Mouse (Mus musculus): ENCODE results near the gene Tnfrsf18. TPM values are rescaled to one million over a fixed set of nuclear protein-coding genes. Genes with fewer than 3 reads are reported as not detected.

Gene Tnfrsf18
- total RNA-seq, 2 experiments from 2014 or later = 0.32 TPM; not detected in 1

DNA sequence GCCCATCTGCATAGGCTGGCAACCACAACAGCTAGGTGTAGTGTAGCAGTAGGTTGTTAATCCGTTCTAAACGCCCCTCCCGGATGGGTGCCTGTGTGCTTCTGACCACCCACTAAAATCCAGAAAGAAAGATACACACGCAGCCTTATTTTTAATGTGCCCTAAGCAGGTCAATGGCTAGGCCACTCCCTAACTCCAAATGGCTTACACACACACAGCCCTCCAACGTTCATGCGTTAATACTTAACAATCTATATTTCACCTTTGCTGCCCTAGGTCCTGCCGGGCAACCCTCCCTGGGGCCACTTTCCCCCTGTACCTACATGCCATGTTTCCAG is 5.3 kb downstream of the Tnfrsf18 start:
- intact Hi-C loops (cut with DNase I) = loop anchor here (5.0 kb wide), 1 partner anchor 76 kb away; the partner anchor contains the start of gene 9430015G10Rik
- DNase-seq (ENCODE audit: low spot score in 2 of 2) = no peak

DNA sequence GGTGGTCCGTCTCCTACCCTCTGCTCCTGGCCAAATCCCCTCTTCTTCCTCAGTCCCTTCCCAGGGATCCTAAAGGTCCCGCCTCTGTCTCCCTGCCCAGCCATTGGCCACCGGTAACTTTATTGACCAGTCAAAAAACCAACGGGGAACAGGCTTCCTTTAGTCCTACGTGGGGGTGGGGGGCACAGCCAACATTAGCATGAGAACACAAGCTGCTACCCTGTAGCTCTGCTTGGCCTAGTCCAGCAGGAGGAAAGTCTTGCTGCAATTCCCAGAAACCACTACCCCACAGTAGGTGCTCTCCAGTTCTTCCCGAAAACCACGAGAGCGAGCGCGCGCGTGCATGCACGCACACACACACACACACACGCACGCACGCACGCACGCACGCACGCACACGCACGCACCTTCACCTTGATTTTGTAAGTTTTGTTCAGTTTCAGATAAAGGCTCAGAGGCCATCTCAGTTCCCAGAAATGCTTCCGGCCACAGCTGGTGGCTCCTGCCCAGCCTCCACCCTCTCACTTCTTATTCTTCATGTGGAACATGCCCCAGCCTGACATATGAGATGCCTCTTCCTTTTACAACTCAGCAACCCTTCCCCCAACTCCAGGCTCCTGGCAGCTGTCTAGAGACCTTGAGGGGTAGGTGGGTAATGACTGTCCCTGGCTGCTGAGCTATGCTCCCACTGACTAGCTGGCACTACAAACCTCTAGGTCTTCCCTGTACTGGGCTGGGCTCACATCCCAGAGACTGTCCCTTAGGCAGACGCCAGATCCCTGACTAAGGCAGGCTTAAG is 5.8 kb downstream of the Tnfrsf18 start:
- DNase-seq (ENCODE audit: low spot score in 2 of 2) = peak; percentile 80 to 84
- intact Hi-C loops (cut with DNase I) = loop anchor here (5.0 kb wide), 1 partner anchor 76 kb away; the partner anchor contains the start of gene 9430015G10Rik

DNA sequence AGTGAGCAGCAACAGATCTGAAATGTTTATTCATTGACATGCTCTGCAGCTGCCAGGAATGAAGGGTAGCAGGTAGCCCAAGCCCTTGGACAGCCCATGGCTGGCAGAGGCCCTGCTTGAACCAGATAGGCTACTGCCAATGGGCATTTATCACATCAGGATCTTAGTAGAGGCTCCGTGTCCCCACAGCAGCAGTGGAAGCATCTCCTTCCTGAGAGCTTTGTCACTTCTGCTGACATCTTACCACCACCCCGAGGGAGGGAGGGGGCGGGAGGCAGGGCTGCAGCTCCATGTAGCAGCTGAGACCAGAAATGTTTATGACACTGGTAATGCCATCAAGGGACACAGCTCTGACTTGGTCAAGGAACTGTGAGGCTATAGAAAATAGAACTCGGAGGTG is 6.9 kb downstream of the Tnfrsf18 start:
- intact Hi-C loops (cut with DNase I) = loop anchor here (5.0 kb wide), 1 partner anchor 74 kb away; the partner anchor contains the start of gene 9430015G10Rik
- DNase-seq (ENCODE audit: low spot score in 2 of 2) = no peak

DNA sequence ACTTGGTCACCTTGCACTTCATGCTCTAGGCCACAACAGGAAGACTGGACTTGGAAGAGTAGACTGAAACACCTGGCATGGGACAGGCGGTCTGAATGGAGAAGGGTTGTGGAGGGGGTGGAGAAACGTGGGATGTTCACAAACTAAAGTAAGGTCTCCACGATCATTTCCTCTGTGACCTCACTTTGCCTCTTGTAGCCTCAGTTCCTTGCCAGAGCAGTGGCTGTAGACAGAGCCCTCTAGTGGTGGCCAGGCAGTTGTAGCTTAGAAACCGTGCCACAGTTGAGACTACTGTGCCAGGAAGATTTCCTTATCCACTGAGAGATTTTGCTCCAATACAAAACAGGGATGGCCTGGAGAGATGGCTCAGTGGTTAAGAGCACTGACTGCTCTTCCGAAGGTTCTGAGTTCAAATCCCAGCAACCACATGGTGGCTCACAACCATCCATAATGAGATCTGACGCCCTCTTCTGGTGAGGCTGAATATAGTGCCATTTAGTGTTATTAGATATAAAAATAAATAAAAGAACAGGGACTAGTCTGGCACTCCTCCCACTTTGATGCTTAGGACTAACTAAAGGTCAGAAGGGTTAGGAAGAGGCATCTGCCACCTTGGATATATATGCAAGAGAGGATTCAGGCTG is 7.6 kb downstream of the Tnfrsf18 start:
- DNase-seq (ENCODE audit: low spot score in 2 of 2) = no peak
- intact Hi-C loops (cut with DNase I) = loop anchor here (5.0 kb wide), 1 partner anchor 74 kb away; the partner anchor contains the start of gene 9430015G10Rik

DNA sequence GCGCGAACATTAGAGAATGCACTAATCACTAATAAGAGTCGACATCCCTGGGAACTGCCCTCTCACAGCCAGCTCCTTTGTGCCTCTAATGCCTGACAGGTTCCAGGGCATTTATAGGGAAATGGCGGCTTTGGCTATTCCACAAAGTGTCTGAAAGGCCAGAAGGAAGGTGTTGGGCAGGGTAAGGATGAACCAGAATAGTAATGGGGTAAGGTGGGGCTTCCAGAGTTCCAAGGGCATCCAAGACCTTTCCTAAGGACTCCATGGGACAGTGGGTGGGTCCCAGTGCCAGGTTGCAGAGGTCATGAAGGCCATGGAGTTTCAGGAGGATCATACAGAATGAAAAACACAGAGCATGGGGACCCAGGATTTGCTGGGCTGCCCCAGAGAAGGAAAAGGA is 8.3 kb downstream of the Tnfrsf18 start:
- intact Hi-C loops (cut with DNase I) = loop anchor here (5.0 kb wide), 1 partner anchor 73 kb away; the partner anchor contains the start of gene 9430015G10Rik

DNA sequence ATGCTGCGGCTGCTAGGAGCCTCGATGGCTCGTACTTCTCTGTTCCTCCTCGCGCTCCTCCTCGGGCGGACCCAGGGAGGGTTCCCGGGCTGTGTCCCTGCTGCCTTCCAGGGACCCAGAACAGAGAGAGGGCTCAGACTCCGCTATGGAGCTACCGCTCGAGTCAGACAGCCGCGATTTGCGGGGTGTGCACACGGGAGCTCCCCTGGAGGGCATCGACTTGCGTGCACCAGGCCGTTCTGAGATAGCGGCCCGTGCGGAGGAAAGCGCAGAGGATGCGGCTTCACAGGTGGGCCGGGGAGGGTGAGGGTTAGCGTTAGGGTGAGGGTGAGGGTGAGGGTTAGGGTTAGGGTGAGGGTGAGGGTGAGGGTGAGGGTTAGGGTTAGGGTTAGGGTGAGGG is 8.9 kb downstream of the Tnfrsf18 start:
- intact Hi-C loops (cut with DNase I) = loop anchor here (5.0 kb wide), 1 partner anchor 72 kb away; the partner anchor contains the start of gene 9430015G10Rik
- DNase-seq (ENCODE audit: low spot score in 2 of 2) = no peak

More for the DNA sequence above, 8.3 kb downstream of the Tnfrsf18 start:
- DNase-seq (ENCODE audit: low spot score in 2 of 2) = no peak

DNA sequence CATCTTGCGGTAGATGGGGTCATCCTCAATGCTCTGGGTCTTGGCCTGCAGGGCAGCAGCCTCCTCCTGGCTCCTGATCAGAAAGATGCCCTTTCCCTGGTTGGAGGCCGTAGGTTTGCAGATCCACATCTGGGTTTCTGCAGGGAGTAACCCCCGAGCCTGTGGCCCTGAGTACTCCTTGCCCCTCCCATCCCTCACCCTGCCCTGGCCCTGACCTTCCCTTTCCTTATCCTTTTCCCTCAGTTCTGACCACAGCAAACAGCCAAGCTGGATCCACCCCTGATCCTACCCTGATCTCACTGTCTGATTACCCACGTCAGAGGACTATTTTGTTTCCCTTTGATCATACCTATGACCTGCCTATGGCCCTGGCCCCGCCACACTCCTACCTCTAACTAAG is 18.8 kb downstream of the Tnfrsf18 start:
- intact Hi-C loops (cut with DNase I) = no loop called here
- no peak for DNase-seq (ENCODE audit: low spot score in 2 of 2)

DNA sequence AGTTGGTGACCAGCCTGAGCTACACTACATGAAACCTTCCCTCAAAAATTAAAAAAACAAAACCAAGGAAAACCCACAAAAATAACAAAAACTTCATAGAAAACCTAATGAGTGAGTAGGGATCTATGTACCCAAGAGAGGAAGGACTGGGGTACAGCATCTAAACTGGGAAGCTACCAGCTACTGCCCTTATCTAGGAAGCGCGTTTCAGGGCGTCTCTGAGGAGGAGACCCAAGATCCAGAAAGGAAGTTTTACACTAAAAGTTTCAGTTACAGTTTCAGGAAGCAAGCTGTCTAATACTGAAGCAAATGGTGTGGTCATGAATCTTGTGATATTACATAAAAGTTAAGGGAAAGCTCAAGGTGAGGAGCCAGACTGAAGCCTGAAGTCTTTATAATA is 23.8 kb downstream of the Tnfrsf18 start:
- DNase-seq (ENCODE audit: low spot score in 2 of 2) = no peak
- intact Hi-C loops (cut with DNase I) = no loop called here

DNA sequence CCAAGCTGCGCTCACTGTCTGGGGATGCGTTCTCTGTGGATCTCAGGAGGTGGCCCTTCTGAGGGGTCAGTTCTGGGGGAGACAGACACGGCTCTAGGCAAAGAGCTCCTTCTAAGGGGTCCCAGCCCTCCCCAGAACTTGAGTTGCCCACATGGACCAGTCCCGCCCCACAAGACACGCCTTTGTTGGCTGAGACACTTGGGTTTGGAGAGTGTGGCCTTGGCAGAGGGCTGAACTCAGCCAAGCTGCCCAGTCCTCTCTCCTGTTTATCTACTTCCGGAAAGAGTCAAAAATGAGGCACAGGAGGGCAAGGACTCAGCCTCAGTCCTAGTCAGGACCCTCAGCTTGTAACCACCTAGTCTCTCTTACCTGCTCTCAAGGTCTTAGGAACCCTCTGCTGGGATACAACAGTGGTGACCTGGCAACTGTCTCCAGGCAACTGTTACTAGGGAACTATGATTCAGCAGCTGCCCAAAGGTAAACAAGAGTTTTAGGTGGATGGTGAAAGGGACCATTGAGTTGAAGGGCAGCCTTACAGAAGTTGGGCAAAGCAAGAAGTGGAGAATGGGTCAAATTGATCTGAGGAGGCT is 24.5 kb downstream of the Tnfrsf18 start:
- intact Hi-C loops (cut with DNase I) = no loop called here
- DNase-seq (ENCODE audit: low spot score in 2 of 2) = no peak

DNA sequence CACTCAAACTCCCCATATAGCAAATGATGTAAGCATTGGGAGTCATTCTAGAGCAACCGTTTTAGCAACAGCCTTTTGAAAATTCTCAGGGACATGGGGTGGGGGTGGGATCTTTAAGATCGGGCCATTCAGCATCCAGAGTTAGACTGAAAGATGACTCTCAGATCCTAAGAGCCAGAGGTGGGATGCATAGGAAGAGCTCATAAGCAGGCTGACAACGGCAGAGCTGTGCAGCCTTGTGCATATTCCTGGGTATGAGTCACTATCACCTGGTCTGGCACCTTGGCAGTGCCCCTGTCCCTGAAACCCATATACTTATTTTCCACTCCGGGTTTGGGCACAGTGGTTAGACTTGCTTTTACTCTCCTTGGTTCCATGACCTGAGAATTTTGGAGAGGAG is 27.1 kb downstream of the Tnfrsf18 start:
- DNase-seq (ENCODE audit: low spot score in 2 of 2) = peak in 1 of 2 experiments; percentile 17
- intact Hi-C loops (cut with DNase I) = no loop called here

DNA sequence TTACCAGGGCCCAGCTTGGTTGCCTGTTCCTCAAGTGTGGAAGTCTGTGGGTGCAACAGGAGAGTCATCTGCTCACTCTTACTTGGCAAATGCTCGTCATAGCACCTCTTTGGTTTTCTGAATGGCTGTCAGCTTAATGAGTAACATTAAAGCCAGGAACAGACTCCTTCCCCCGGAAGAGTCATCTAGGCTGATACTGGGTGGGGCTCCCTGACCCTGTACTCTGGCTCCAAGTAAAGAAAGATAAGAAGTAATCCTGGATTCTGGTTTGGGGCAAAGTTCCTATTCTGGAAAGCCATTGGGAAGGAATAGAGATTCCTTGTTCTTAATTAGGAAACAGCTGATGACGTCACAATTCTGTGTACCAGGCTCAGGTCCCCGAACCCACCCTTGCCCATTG is 28.2 kb downstream of the Tnfrsf18 start:
- intact Hi-C loops (cut with DNase I) = no loop called here

DNA sequence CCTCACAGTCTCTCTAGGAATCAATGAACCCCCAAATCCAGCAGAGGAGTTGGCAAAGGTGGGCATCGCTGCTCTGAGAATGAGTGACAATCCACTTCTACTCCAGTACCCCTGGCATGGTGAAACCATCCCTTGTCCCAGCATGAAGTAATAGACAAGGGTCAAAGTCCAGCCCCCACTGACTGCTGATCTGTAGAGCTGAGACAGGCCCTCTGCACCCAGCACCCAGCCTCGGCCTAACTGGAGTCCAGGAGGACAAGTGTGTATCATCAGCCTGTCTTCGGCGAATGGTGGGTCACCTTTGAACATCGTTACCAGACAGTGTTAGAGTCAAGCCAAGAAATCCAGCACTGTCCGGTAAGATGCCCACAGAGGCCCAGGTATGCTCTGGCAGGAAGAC is 28.6 kb downstream of the Tnfrsf18 start:
- intact Hi-C loops (cut with DNase I) = no loop called here
- no peak for DNase-seq (ENCODE audit: low spot score in 2 of 2)

More for the DNA sequence above, 28.2 kb downstream of the Tnfrsf18 start:
- DNase-seq (ENCODE audit: low spot score in 2 of 2) = no peak

DNA sequence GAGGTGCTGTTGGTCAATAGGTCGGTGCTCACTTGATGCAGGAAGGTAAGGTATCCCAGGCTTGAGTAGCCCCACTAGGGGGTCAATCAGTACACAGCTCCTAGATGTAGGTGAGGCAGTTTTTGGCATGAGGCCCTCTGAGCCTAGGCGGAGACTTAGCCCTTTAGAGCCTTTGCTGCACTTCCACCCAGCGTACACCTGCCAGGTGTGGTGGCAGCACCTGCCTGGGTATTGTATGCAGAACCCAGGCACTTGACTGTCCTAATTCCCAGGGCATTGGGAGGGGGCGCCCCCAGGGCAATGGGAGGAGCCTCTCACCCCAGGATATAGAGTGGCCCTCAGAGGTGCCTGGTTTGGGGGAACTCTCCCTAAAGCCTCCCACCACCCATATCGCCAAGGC is 29.2 kb downstream of the Tnfrsf18 start:
- DNase-seq (ENCODE audit: low spot score in 2 of 2) = no peak
- intact Hi-C loops (cut with DNase I) = no loop called here

DNA sequence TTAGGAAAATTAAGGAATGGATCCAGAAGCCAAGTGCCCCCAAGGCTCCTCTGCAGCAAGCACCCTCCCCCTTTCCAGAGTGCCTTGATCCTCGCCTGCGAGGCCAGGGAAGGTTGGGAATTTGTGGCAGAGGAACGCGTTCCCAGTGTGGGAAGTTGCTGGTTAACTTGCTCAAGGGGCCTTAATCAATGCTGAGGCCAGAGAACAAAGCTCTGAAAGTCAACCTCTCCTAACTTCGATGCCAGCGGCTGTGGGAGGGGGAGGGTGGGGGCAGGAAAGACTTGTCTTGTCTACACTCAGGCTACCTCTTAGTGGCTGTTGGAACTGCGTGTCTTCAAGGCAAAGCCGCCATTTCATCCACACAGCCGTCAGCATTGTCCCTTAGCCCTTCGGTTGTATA is 31.7 kb downstream of the Tnfrsf18 start:
- intact Hi-C loops (cut with DNase I) = no loop called here

DNA sequence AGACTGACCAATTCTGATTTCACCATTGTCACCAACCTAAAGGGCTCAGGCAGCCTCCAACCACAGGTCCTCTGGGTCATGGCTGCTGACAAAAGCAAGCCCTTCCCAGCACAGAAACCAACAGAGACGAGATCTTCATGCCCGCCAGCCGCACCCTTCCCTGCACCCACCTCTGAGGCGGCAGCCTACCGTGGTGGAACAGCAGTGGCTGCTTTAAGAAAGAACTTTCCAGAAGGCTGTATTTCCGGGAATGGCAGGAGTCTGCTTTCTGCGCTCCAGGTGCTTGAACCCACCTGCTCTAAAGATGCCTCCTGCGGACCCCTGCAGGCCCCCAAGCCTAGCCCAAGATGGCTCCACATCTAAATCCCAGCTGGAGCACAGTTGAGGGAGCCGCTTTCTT is 32.9 kb downstream of the Tnfrsf18 start:
- intact Hi-C loops (cut with DNase I) = no loop called here
- DNase-seq (ENCODE audit: low spot score in 2 of 2) = no peak

More for the DNA sequence above, 31.7 kb downstream of the Tnfrsf18 start:
- no peak for DNase-seq (ENCODE audit: low spot score in 2 of 2)

DNA sequence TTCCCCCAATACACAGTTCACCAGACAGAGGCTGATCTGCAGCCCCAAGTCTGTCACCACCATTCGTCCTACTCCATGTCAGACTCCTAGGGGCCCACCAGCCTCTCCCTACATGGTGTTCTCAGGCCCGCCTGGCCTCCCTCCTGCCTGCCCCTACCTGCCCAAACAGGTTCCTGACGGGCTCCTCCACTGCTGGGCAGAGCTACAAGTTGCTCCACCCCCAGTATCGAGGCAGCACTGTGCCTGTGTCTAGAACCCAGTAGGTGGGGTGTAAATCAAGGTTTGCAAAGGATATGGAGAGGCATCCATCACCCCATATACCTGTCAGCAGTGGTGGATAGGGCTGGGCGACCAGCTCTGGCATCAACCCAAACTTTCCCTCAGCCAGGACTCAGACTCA is 33.3 kb downstream of the Tnfrsf18 start, which contains the start of gene Ttll10:
Ttll10 (minus strand) TSS at position 154 of the 400 bp plus-strand sequence.
- intact Hi-C loops (cut with DNase I) = no loop called here
- no peak for DNase-seq (ENCODE audit: low spot score in 2 of 2)

DNA sequence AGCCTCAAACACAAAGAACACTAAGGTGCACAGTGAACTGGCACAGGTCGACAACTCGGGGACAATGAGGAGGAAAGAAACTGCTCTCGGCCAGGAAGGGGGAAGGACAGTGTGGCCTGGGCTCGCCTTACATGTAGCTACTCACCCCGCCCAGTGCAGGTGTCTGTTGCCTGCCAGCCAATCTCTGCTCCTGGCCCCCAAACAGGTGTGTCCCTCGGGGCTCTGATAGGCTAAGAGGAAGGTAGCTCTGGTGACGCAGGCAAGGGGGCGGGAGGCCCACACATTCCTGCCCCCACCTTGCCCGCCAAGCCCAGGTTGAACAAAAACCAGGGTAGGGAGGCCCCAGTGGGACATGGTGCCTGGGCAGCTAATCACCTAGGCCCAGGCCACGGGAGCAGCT is 33.7 kb downstream of the Tnfrsf18 start:
- DNase-seq (ENCODE audit: low spot score in 2 of 2) = no peak
- intact Hi-C loops (cut with DNase I) = no loop called here

DNA sequence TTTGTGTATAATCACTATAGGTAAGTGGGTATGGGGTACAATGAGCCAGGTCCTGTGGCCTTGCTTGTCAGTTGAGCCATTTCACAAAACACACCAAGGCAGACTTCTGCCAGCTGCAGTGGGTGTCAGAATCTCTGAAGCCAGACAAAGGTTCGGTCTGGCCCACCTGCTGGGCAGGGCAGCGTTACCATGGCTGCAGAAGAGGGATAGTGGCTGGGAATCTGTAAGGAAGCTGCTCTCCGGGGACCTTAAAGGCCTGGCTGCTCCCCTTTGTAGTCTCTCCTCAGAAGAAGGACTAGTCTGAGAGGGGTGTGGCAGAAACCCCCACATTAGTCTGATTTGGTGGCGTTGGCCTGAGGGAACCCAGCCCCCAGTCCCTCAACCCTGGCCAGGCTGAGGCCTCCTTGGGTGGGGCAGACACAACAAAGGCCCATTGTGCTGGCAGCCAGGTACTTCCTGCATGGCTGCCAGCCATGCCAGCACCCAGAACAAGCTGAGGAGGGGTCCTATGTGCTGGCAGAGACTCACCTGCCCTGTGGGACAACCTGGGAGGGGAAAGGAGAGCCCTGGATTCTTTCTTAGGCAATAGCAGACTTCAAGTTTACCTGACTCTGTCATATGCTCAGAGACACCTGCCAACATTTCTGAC is 38.0 kb downstream of the Tnfrsf18 start:
- no peak for DNase-seq (ENCODE audit: low spot score in 2 of 2)
- intact Hi-C loops (cut with DNase I) = no loop called here

DNA sequence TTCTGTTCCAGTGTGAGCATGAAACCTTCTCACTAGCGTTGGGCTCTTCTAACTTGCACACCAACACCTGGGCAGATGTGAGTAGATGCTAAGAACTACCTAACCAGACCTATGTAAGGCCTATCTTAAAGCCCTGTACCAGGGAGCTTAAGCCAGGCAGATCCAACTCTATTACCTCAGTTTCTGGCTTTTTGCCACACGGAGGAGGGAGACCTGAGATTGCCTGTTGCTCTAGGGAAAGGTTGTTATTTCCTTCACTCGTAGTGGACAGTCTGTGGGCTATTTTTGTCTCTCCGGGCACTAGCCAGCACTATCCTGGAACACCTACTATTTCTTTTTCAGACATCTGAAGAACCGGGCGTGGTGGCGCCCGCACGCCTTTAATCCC is 38.5 kb downstream of the Tnfrsf18 start:
- intact Hi-C loops (cut with DNase I) = no loop called here
- no peak for DNase-seq (ENCODE audit: low spot score in 2 of 2)

Data from left cerebral cortex, postnatal 14 days (tissue).